Mouse (Mus musculus): ENCODE results near the gene Dll3.

Dll3 gene

GRCm38 (mm10) chr7:28301616-28302433, at the start of gene Dll3:
Gene Dll3, minus strand, starts transcription at chr7:28302238.
- peak; percentile 48 for DNase-seq (ENCODE audit: low read depth)

GRCm38 (mm10) chr7:28351676-28352191, 49.7 kb upstream of the Dll3 start:
- DNase-seq (ENCODE audit: low read depth) = peak; percentile 29

- peak; percentile 99 for DNase-seq (ENCODE audit: low read depth)
These were observed 48.3 kb upstream of the Dll3 start, which contains the start of gene Rps16 for GRCm38 (mm10) chr7:28350155-28350883. Gene Rps16, plus strand, starts transcription at chr7:28350652.

- DNase-seq (ENCODE audit: low read depth) = no peak
These were observed 46.6 kb upstream of the Dll3 start for GRCm38 (mm10) chr7:28348601-28349000.

- DNase-seq (ENCODE audit: low read depth) = no peak
These were observed 45.7 kb upstream of the Dll3 start for GRCm38 (mm10) chr7:28347746-28348145.

GRCm38 (mm10) chr7:28344637-28345036, 42.6 kb upstream of the Dll3 start:
- peak; percentile 91 for DNase-seq (ENCODE audit: low read depth)

GRCm38 (mm10) chr7:28341381-28341780, 39.3 kb upstream of the Dll3 start:
- DNase-seq (ENCODE audit: low read depth) = no peak

GRCm38 (mm10) chr7:28339213-28339917, 37.3 kb upstream of the Dll3 start:
- DNase-seq (ENCODE audit: low read depth) = peak; percentile 83

GRCm38 (mm10) chr7:28338108-28338998, 36.3 kb upstream of the Dll3 start, which contains the start of gene Supt5:
Gene Supt5, minus strand, starts transcription at chr7:28338746.
- peak; percentile 100 for DNase-seq (ENCODE audit: low read depth)

GRCm38 (mm10) chr7:28335471-28335870, 33.4 kb upstream of the Dll3 start:
- DNase-seq (ENCODE audit: low read depth) = no peak

- no peak for DNase-seq (ENCODE audit: low read depth)
These were observed 32.5 kb upstream of the Dll3 start for GRCm38 (mm10) chr7:28334534-28334933.

GRCm38 (mm10) chr7:28328260-28328659, 26.2 kb upstream of the Dll3 start:
- no peak for DNase-seq (ENCODE audit: low read depth)

- DNase-seq (ENCODE audit: low read depth) = peak; percentile 45
These were observed 24.4 kb upstream of the Dll3 start for GRCm38 (mm10) chr7:28326457-28326856.

- no peak for DNase-seq (ENCODE audit: low read depth)
These were observed 23.3 kb upstream of the Dll3 start for GRCm38 (mm10) chr7:28325293-28325692.

- DNase-seq (ENCODE audit: low read depth) = no peak
These were observed 20.1 kb upstream of the Dll3 start for GRCm38 (mm10) chr7:28321974-28322720.

GRCm38 (mm10) chr7:28318714-28319113, 16.7 kb upstream of the Dll3 start:
- no peak for DNase-seq (ENCODE audit: low read depth)

GRCm38 (mm10) chr7:28318036-28318435, 16.0 kb upstream of the Dll3 start:
- no peak for DNase-seq (ENCODE audit: low read depth)

- peak; percentile 97 for DNase-seq (ENCODE audit: low read depth)
These were observed 10.0 kb upstream of the Dll3 start, which contains the start of gene Timm50 for GRCm38 (mm10) chr7:28311926-28312543. Gene Timm50, minus strand, starts transcription at chr7:28312072.

- no peak for DNase-seq (ENCODE audit: low read depth)
These were observed 9.3 kb upstream of the Dll3 start for GRCm38 (mm10) chr7:28311151-28311925.

Measured in induced T-regulatory cell, adult 2 months (primary cell).